Comparison of ENCODE assay signal across 18 mouse cellular contexts in the genomic region with DNA sequence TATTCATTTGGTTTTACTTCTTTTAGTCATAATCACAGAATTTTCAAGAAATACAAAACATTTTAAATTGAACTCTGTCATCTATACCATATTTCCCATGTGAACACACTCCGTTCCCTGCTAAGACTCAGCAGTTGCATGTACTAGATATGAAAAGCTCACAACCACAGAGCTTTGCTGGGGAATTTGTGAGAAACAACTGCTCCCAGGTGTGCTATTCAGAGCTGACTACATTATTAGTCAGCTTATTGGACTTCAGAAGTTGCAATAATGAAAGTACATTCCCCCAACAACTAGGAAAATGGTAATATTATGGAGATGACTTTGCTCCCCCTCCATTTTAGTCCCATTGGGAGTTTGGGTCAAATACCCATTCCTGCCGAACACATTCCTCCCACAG.
"Had no signal": no experiment of that assay in that cellular context is flagged by ENCODE, and none has a peak within 500 bp of the region (broad histone marks: within the 10 kb centered on the region; RNA-seq: fewer than 3 reads in every experiment).

No protein-coding gene starts in this region.

- DNase-seq: lung, adult 18-20 months; lung, embryonic 14.5 days; lung, postnatal 10 days; lung, postnatal 4 days; midbrain, embryonic 14.5 days; retina, postnatal 1 day; right cerebral cortex, adult 18-20 months; right cerebral cortex, postnatal 25 days; right cerebral cortex, postnatal 4 days; spleen, adult 18-20 months; thymus, adult 18-20 months; thymus, postnatal 14 days; thymus, postnatal 36 days had no signal

- H3K4me2 ChIP-seq: lung, embryonic 14.5 days; midbrain, embryonic 12.5 days; neural tube, embryonic 12.5 days had no signal

- H3K4me1 ChIP-seq: midbrain, embryonic 10.5 days; midbrain, embryonic 12.5 days; neural tube, embryonic 12.5 days had no signal

- H3K27ac ChIP-seq: liver, embryonic 14.5 days; midbrain, embryonic 10.5 days; midbrain, embryonic 12.5 days; neural tube, embryonic 12.5 days had no signal

- H3K36me3 ChIP-seq: midbrain, embryonic 10.5 days; midbrain, embryonic 12.5 days; neural tube, embryonic 12.5 days had no signal

- H3K27me3 ChIP-seq: midbrain, embryonic 12.5 days; neural tube, embryonic 12.5 days had no signal

- H3K9ac ChIP-seq: liver, embryonic 14.5 days; lung, embryonic 14.5 days; midbrain, embryonic 12.5 days; neural tube, embryonic 12.5 days had no signal

- H3K9me3 ChIP-seq: midbrain, embryonic 10.5 days; midbrain, embryonic 12.5 days; neural tube, embryonic 12.5 days had no signal

- H3K4me3 ChIP-seq: midbrain, embryonic 10.5 days; midbrain, embryonic 12.5 days; myocyte; neural tube, embryonic 12.5 days had no signal
